Mouse (Mus musculus) heart, postnatal 25 days (tissue): ENCODE data around the gene Fam122a. TPM values are rescaled to one million over a fixed set of nuclear protein-coding genes. Genes with fewer than 3 reads are reported as not detected.

Experiments
- DNase-seq: peaks from one replicate; pipeline ENCODE4 v3.0.0; 2022; ENCODE audit warnings: low spot score
- intact Hi-C: fragments of 180-260 bp; cut with DNase I; formaldehyde crosslinking; loops from one replicate; pipeline ENCODE4 v1.15.1; 2025
- total RNA-seq, 2 experiments: library from RNA; stranded (reverse); gene quantifications; 2 replicates each; pipeline ENCODE4 v1.2.3; 2021

Gene Fam122a
- total RNA-seq, 2 experiments from 2014 or later = 19.9 to 20.9 TPM

GRCm38 (mm10) chr19:24493887-24494286 lies 16.7 kb upstream of the Fam122a start:
- DNase-seq = no peak
- intact Hi-C loops = no loop called here

DNA sequence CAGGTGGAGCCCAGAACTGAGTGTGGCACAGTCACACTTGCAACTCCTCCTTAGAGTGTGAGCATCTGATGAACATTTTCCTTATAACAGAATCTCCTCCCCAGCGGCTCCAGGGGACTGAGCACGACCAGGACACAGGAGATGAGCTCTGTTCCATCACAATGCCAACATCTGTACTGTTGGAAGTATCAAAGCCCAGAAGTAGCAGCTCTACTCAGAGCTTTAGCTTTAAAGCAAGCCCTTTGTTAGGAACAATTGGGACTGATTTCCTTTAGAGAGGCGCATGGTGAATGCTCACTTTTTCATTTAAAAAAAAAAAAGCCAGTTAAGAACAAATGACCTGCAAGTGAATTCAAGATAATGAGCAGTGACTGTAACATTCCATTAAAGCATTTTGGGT lies 14.7 kb upstream of the Fam122a start:
- intact Hi-C loops = no loop called here

GRCm38 (mm10) chr19:24490275-24490674 lies 13.1 kb upstream of the Fam122a start:
- DNase-seq = no peak
- intact Hi-C loops = no loop called here

More for the DNA sequence above, 14.7 kb upstream of the Fam122a start:
- no peak for DNase-seq

- DNase-seq = no peak
- intact Hi-C loops = no loop called here
Measured at GRCm38 (mm10) chr19:24486433-24487296, 9.5 kb upstream of the Fam122a start.

DNA sequence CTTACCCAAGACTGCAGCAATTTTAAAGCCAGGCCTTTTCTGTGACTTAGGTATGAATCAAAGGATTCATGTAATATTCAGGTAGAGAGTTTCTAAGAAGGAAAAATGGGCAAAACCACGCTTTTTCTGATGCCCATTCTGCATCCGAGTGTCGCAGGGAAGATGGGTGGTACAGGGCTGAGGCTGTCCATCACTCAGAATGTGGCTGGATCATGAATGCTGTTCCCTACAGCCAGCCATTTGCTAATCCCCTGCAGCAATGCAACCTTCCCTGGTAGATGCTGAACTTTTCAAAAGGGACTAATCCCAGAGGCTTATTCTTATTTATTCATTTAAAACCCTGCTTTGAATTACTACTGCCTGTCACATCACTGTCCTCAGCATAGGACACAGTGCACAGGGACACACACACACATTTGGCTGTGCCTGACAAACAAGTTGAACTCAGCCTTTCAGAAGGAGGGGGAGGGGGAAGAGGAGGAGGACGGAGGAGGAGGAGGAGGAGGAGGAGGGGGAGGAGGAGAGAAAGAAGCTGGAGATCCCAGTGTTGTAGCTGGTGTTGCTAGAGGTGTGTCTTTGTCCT lies 7.5 kb upstream of the Fam122a start:
- intact Hi-C loops = no loop called here

DNA sequence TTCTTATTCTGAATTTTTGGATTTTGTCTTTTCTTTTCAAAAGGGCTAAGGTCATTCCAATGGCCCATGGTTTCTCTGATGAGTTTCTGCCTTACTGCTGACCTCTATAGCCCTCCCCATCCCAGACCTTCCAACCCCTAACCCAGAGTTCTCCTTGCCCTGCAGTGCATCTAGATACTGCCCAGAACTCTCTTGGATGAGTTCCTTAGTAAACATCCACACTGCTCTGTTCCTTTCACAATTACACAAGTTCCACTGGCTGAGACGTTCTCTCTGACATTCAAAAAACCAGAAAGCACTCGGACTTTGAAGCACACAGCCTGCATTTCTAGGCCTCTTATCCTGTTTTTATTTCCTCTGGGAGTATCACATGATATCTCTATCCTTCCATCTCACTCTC lies 3.8 kb upstream of the Fam122a start:
- intact Hi-C loops = no loop called here
- no peak for DNase-seq

More for the DNA sequence above, 7.5 kb upstream of the Fam122a start:
- DNase-seq = no peak

- intact Hi-C loops = loop anchor here (2.0 to 5.0 kb wide), 2 partner anchors 78 to 174 kb away; partner anchors contain the start of gene Pip5k1b
- no peak for DNase-seq
Measured at GRCm38 (mm10) chr19:24476461-24476860, 695 bp downstream of the Fam122a start.

DNA sequence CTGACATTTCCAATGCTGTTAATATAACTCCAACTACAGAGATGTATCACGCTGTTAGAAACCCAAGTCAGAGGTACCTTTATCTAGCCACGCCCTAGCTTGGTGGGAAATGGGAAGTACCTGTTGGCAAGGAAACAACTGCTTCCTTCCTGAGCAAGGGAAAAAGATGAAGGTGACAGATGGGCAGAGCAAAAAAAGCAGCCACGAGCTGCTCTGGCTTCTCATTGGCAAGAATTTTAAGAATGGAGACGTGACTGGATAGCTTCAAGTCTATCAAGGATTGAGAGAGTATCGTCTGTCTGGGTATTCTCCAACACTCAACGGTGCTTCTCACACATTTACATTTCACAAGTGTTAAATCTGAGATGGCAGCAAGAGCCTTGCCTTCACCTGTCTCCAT lies 1.9 kb downstream of the Fam122a start:
- intact Hi-C loops = loop anchor here (5.0 kb wide), 1 partner anchor 173 kb away; no protein-coding TSS in a partner anchor
- no peak for DNase-seq

DNA sequence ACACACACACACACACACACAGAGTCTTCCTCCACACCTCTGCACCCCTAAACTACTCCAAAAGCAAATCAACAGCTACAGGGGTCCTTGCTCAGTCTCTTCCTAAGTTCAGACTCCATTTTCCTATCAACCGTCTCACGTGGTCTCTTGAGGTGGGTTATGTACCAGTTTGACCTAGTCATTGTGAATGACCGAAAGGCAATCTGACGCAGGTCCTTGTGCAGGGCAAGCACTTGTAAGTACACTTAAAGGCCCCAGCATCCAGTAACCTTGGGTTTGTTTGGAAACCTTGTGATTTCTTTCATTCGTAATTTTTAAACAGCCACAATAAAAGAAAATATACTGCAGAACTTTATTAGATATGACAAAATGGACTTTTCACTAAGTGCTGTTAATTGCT lies 4.6 kb downstream of the Fam122a start:
- no peak for DNase-seq
- intact Hi-C loops = no loop called here

- intact Hi-C loops = no loop called here
Measured at GRCm38 (mm10) chr19:24471538-24471937, 5.6 kb downstream of the Fam122a start.

DNA sequence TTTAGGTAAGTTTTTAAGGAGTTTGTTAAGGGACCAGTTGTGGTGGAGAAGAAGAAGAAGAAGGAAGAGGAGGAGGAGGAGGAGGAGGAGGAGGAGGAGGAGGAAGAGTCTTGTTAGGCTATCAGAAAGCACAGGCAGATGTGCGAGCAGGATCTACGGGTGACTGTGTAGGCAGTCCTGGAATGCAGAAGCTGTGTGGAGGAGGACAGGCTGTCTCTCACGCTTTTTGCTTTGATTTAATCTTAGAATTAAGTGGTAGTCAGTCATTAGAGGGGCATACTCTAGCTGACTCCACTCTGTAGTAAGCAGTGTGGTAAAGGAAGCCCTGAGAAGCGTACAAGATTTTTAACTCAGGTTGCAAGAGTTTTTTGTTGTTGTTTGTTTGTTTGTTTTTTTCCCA lies 7.9 kb downstream of the Fam122a start:
- no peak for DNase-seq
- intact Hi-C loops = no loop called here

More at GRCm38 (mm10) chr19:24471538-24471937, 5.6 kb downstream of the Fam122a start:
- no peak for DNase-seq

GRCm38 (mm10) chr19:24468616-24469015 lies 8.5 kb downstream of the Fam122a start:
- DNase-seq = no peak

DNA sequence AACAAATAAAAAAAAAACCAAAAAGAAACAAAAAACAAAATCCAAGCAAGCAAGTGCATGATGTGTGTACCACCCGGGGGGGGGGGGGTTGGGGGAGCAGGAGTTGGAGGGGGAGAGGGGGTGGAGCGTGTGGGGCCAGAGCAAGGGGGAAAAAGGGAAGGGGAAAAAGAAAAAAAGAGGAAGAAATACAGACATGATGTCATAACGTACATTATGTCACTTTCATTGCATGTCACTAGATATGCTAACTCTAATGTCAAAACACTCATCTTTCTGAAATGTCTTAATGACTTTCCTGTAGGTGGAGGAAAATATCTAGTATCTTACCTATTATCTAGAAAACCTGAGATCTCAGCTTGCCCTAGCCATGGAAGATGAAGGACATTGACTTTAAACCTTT lies 14.1 kb downstream of the Fam122a start:
- intact Hi-C loops = no loop called here
- DNase-seq = no peak

More at GRCm38 (mm10) chr19:24468616-24469015, 8.5 kb downstream of the Fam122a start:
- intact Hi-C loops = no loop called here

GRCm38 (mm10) chr19:24456591-24457231 lies 20.4 kb downstream of the Fam122a start:
- intact Hi-C loops = no loop called here
- DNase-seq = no peak

GRCm38 (mm10) chr19:24455249-24455960 lies 21.8 kb downstream of the Fam122a start:
- intact Hi-C loops = no loop called here
- no peak for DNase-seq

- no peak for DNase-seq
- intact Hi-C loops = no loop called here
Measured at GRCm38 (mm10) chr19:24454451-24454850, 22.7 kb downstream of the Fam122a start.

DNA sequence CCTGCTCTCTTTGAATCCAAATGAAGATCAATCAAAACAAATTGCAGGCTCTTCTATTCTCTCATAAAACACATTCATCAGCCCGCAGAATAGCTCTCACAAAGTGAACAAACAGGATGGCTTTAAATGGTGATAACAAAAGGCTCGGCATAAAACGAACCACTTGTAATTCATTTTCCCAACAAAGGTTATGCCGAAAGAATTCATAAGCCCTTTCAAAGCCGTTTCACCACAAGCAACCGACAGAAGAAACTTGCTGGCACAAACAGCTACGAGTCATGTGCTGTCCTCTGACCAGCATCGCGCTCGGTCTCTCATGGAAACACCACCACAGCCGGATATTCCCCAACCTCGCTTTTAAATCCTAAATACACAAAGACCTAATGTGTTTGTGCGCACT lies 23.8 kb downstream of the Fam122a start:
- intact Hi-C loops = no loop called here
- DNase-seq = no peak

DNA sequence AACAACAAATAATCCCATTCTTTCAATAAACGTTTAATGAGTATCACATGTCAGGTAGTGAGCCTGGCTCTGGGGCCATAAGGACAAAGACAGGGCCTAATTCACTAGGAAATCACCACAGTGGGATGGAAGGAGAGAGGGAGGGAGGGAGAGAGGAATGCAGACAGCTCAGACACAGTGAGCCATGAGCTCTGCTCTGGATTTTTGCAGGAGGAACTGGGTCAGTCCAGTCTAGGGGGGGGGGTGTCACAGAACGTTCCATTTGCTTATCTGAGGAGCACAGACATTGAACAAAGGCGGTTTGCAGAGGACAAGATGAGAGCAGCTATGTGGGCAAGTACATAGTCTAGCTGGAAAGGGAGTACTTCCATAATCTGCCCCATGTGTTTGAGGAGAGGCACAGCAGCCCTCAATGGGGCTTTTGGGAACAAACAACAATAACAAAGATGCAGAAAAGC lies 24.7 kb downstream of the Fam122a start:
- intact Hi-C loops = no loop called here
- no peak for DNase-seq

- DNase-seq = no peak
- intact Hi-C loops = no loop called here
Measured at GRCm38 (mm10) chr19:24451626-24452025, 25.5 kb downstream of the Fam122a start.

DNA sequence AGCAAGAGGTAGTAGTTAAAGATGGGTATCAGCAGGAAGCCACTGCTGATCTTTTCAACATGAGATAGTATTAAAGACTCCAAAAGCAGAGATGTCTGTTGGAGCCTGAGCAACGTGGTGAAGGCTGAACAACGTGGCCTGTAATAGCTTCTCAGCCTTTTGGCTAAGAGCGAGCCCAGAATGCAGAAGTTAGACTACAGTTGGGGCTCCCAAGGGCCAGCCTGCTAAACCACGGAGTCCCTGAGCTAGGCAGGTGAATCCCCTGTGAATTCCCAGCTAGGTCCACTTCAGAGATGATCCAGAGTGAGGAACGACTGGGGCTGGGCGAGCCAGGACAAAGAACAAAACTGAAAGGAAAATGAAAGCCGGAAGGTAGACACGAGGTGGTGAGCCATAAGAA lies 26.4 kb downstream of the Fam122a start:
- intact Hi-C loops = no loop called here
- DNase-seq = no peak
